Mouse (Mus musculus): ENCODE data around the gene Gabra1. TPM values are rescaled to one million over a fixed set of nuclear protein-coding genes. Genes with fewer than 3 reads are reported as not detected.
A peak's percentile ranks its signal among the peaks of the same experiment; 100 is the strongest.

Gene Gabra1
- polyA plus RNA-seq (2016; fragmentation: Nextera tagmentation; extraction: Ambion mirVana), result 0.43 and 1.0 TPM in 2 replicates

DNA sequence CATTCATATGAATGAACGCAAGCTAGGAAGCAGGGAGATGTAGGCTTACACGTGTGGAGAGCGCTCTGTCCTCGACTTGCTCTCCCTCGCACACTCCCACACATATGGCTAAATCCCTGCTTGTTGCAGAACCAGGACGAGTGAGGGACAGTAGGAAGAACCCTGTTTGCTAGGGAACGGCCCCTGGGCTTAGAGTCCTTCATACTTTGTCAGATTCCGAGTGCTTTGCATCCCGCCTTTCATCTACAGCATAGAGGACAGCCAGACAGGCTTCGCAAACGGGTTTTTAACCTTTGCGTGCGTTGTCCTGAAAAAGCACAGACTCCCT is at the start of gene Gabra1:
Gene Gabra1 (minus strand): TSS at position 106 of the 328 bp plus-strand sequence.
- peak; percentile 52 for DNase-seq (ENCODE audit: low spot score)
- no peaks in the 10 kb centered on the region for H3K9me3 ChIP-seq
- peak within 1 kb of the TSS; percentile 77 for H3K27ac ChIP-seq (replicated peaks)
- H3K27me3 ChIP-seq (replicated peaks; ENCODE audit: low read depth, poor library complexity, severe bottlenecking), result peaks cover 43% of the 10 kb centered on the region
- whole genome bisulfite sequencing, result 3% methylated on average over 13 of the region's 13 CpGs
- peak within 1 kb of the TSS; percentile 66 for H3K4me3 ChIP-seq
- 0 out of 2 replicates have a peak, but pooled peaks cover 8% of the 10 kb centered on the region for H3K4me1 ChIP-seq
- no peaks in the 10 kb centered on the region for H3K36me3 ChIP-seq (replicated peaks)

DNA sequence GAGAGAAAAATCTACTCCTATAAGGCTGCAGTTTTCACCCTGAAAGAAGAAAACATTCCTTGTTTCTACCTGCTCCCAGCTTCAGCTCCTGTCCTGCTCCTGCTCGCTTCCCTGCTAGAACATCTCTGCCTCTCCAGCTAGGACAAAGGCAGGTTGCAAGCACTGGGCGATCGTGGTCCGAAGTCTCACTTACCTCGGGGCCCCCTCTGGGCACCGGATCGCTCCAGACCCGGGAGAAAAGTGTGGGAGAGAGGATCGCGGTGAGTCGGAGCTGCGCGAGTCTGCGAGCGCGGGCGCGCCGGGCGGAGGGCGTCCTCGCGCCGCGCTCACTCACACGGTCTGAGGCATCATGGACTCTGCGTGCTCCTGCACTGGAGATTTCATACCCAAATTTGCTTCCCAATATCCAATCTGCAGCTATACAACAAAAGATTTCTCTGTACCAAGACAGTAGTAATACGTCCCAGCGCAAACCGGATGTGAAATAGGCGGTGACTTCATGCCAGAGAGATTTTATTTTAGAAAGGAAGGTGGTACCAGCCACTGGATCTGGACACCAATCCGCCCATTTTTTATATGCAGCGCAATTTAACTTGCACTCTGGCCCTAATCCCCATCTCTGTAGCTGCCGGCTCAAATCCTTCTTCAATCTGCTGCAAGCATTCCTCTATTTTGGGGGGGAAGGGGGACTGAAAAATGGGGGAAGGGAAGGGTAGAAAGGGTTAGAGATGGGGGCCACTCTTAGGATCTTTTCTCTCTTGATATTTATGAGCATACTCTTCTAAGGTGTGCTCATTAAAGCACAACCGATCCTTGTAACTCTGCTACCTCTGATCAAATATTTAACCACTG is 531 bp downstream of the Gabra1 start:
- H3K27me3 ChIP-seq (replicated peaks; ENCODE audit: low read depth, poor library complexity, severe bottlenecking), result peaks cover 43% of the 10 kb centered on the region
- 0 out of 2 replicates have a peak, but pooled peaks cover 8% of the 10 kb centered on the region for H3K4me1 ChIP-seq
- peak overlapping the region; percentile 77 for H3K27ac ChIP-seq (replicated peaks)
- no peaks in the 10 kb centered on the region for H3K9me3 ChIP-seq
- under 1% methylated on average over 35 of the region's 35 CpGs for WGBS
- peak overlapping the region; percentile 66 for H3K4me3 ChIP-seq
- no peaks in the 10 kb centered on the region for H3K36me3 ChIP-seq (replicated peaks)
- peak; percentile 67 for DNase-seq (ENCODE audit: low spot score)

DNA sequence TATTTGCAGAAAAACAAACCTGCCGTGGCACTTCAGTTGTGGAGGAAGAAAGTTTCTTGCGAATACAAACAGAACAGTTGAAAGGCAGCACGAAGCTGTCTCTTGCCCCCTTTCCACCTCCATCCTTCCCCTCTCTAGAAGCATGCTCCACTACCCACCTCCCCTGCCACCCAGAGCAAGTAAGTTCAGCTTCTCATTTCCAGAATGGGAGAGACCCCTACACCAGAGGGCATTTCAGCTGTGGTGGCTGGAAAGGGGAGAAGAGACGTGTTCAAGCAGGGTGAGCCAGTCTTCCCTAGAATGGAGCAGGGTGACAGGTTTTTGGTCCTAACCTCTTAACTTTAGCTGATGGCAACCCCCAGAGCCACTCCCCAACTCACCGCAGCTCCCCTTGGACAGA is 1.3 kb downstream of the Gabra1 start:
- 18% methylated on average over 5 of the region's 5 CpGs for WGBS
- H3K27ac ChIP-seq (replicated peaks), result no peak overlapping the region

DNA sequence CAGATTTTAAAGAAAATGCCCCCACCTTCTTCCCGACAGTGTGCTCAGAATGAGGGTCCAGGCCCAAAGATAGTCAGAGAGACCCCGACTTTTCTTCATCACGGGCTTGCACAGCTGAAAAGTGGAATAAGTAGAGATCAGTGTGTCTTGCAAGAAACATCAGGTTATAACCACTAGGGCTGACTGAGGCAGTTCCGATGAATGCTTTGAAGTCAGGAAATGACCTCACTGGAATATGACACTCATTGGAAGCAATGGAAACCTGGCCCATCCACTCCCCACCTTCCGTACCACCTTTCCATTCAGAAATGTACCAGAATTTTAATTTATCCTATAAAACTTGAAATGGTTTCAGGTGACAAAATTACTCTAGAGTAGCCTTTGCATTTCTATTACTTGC is 3.2 kb downstream of the Gabra1 start:
- Histone ChIP-seq H3K4me3 (no peak overlapping the region), H3K27ac (replicated peaks) (no peak overlapping the region), H3K9me3 (no peaks in the 10 kb centered on the region), H3K36me3 (replicated peaks) (no peaks in the 10 kb centered on the region), H3K4me1 (0 out of 2 replicates have a peak, but pooled peaks cover 8% of the 10 kb centered on the region), H3K27me3 (replicated peaks; ENCODE audit: low read depth, poor library complexity, severe bottlenecking) (peaks cover 43% of the 10 kb centered on the region)
- WGBS, result 75% methylated on average over 5 of the region's 5 CpGs
- no peak for DNase-seq (ENCODE audit: low spot score)

More for the DNA sequence above, 1.3 kb downstream of the Gabra1 start:
- no peaks in the 10 kb centered on the region for H3K9me3 ChIP-seq
- peak; percentile 18 for DNase-seq (ENCODE audit: low spot score)
- H3K27me3 ChIP-seq (replicated peaks; ENCODE audit: low read depth, poor library complexity, severe bottlenecking), result peaks cover 43% of the 10 kb centered on the region
- peak overlapping the region; percentile 66 for H3K4me3 ChIP-seq
- H3K36me3 ChIP-seq (replicated peaks), result no peaks in the 10 kb centered on the region
- H3K4me1 ChIP-seq, result 0 out of 2 replicates have a peak, but pooled peaks cover 8% of the 10 kb centered on the region

DNA sequence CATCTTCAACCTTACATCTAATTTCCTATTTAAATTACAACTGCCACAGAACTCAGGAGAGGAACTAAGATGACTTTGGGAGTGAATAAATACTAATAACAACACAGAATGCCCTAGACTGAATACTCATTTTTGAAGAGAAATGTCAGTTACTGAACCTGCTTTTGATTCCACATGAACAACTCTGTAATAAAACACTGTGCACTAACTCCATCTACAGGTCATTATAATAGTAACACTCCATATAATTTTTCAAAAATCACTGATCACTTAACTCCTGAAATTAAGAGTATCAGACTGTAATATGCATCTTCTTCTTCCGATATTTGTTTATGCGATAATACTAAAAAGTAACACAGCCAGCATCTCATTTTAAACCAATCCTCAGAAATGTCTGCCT is 4.4 kb downstream of the Gabra1 start:
- no peak for DNase-seq (ENCODE audit: low spot score)
- H3K36me3 ChIP-seq (replicated peaks), result no peaks in the 10 kb centered on the region
- peaks cover 35% of the 10 kb centered on the region for H3K27me3 ChIP-seq (replicated peaks; ENCODE audit: low read depth, poor library complexity, severe bottlenecking)
- no peaks in the 10 kb centered on the region for H3K9me3 ChIP-seq
- H3K27ac ChIP-seq (replicated peaks), result no peak overlapping the region
- 95% methylated on average over 2 of the region's 2 CpGs for WGBS
- H3K4me3 ChIP-seq, result no peak overlapping the region
- 0 out of 2 replicates have a peak, but pooled peaks cover 7% of the 10 kb centered on the region for H3K4me1 ChIP-seq

DNA sequence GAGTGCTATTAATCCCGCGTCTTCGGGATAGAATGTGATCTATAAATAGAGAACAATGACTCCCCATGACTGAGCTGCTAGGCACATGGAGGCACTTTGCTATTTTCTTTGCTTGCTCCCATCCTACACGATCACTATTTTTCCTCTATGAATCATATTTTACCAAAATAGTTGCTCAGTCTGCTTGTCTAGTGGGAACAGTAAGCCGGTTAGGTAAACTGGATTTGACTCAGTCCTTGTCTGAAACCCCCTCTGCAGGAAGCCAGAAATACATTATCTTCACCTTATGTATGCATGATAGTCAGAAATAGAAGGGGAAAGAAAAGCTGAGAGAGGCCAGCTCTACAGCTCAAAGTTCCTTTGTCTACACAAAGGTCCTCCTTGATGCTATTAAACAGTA is 31.3 kb downstream of the Gabra1 start:
- H3K4me1 ChIP-seq, result no peaks in the 10 kb centered on the region
- DNase-seq (ENCODE audit: low spot score), result no peak

DNA sequence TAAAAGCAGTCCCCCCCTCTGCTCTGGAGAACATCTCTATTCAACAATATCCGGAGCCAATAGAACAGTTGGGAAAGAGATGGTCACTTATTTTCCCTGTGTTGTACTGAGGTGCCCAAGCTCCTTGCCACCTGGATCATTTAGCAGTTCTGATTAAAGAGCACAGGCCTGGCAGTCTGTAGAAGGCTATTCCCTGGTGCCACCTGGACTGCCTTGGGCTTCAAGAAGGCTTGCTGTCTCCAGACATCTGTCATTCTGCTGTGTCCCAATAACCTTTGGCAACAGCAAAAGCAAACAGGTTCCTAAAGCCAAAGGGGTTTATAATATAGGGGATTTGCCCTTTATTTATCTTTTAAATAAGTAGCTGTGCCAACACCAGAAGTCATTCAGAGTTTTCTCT is 65.8 kb downstream of the Gabra1 start:
- Histone ChIP-seq H3K27me3 (replicated peaks; ENCODE audit: low read depth, poor library complexity, severe bottlenecking) (no peaks in the 10 kb centered on the region), H3K36me3 (replicated peaks) (no peaks in the 10 kb centered on the region), H3K9me3 (no peaks in the 10 kb centered on the region), H3K4me1 (no peaks in the 10 kb centered on the region), H3K27ac (replicated peaks) (no peak overlapping the region), H3K4me3 (no peak overlapping the region)
- 95% methylated on average over 1 of the region's 1 CpGs for WGBS
- no peak for DNase-seq (ENCODE audit: low spot score)

More for the DNA sequence above, 31.3 kb downstream of the Gabra1 start:
- Histone ChIP-seq H3K27me3 (replicated peaks; ENCODE audit: low read depth, poor library complexity, severe bottlenecking) (no peaks in the 10 kb centered on the region), H3K36me3 (replicated peaks) (no peaks in the 10 kb centered on the region), H3K9me3 (no peaks in the 10 kb centered on the region), H3K4me3 (no peak overlapping the region), H3K27ac (replicated peaks) (no peak overlapping the region)
- WGBS, result 92% methylated on average over 5 of the region's 5 CpGs

DNA sequence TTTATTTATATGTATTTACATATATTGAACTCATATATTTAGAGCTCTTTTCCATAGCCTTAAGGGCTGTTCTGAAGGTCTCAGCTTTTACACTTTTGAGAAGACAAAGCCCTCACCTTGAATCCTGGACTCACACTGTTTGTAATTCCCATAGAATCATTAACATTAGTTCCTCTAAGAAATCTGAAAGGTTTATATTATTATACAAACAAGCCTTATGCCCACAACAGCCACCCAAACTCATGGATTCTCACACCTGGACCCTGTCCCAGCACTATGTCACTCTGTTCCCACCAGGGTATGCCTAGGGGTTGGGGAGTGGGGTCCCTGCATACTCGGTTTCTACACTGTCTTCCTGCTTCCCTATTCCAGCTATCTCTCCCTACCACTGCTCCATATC is 72.7 kb downstream of the Gabra1 start:
- H3K4me1 ChIP-seq, result no peaks in the 10 kb centered on the region
- no peak overlapping the region for H3K27ac ChIP-seq (replicated peaks)
- 68% methylated on average over 1 of the region's 1 CpGs for WGBS
- no peak for DNase-seq (ENCODE audit: low spot score)
- H3K36me3 ChIP-seq (replicated peaks), result no peaks in the 10 kb centered on the region
- H3K27me3 ChIP-seq (replicated peaks; ENCODE audit: low read depth, poor library complexity, severe bottlenecking), result no peaks in the 10 kb centered on the region
- no peaks in the 10 kb centered on the region for H3K9me3 ChIP-seq
- no peak overlapping the region for H3K4me3 ChIP-seq

DNA sequence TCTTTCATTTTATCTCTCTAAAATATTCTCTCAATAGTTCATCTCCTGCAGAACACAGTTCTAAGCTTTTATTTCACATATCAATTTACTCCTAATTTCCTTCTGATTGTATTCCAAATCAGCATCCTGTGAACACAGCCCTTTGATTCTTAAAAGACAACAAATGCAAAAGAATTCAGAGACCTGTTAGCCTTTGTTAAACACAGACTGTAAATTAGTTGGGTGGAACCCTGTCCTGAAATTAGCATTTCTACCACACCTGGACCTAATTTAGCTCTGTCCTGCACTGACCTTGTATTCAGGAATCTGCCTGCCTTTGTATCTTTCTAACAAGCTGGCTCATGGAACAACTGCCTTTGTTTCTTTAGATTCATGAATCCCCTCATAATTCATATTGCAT is 73.1 kb downstream of the Gabra1 start:
- Histone ChIP-seq H3K4me3 (no peak overlapping the region), H3K27me3 (replicated peaks; ENCODE audit: low read depth, poor library complexity, severe bottlenecking) (no peaks in the 10 kb centered on the region), H3K9me3 (no peaks in the 10 kb centered on the region), H3K4me1 (no peaks in the 10 kb centered on the region), H3K27ac (replicated peaks) (no peak overlapping the region), H3K36me3 (replicated peaks) (no peaks in the 10 kb centered on the region)
- DNase-seq (ENCODE audit: low spot score), result no peak

DNA sequence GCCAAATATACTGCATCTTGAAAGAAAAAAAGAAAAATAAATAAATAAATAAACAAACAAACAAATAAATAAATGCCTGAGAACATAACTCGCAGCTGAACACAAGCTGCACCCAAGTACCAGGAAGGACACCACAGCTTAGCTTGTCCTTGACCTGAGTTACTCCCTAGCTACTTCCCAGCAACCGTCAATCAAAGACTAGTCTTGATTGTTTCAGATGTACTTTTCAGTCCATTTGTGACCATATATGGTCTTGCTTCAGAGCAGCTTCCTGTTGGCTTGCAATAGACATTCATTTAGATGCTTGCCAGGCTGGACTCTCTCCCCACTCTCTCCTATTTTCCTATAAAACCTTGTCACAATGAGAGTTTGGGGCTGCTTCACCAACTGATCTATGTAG is 87.2 kb downstream of the Gabra1 start:
- Histone ChIP-seq H3K4me1 (no peaks in the 10 kb centered on the region), H3K36me3 (replicated peaks) (no peaks in the 10 kb centered on the region), H3K9me3 (no peaks in the 10 kb centered on the region), H3K27ac (replicated peaks) (no peak overlapping the region), H3K4me3 (no peak overlapping the region), H3K27me3 (replicated peaks; ENCODE audit: low read depth, poor library complexity, severe bottlenecking) (no peaks in the 10 kb centered on the region)
- no peak for DNase-seq (ENCODE audit: low spot score)
- WGBS, result 86% methylated on average over 2 of the region's 2 CpGs

Other genes with a start within 250 kb of the Gabra1 start
- gene Gabrg2, start 182.1 kb downstream of the Gabra1 start, polyA plus RNA-seq (2016; fragmentation: Nextera tagmentation; extraction: Ambion mirVana), result 0.90 and 1.2 TPM in 2 replicates
- gene Gabra6, start 138.1 kb upstream of the Gabra1 start, polyA plus RNA-seq (2016; fragmentation: Nextera tagmentation; extraction: Ambion mirVana), result not detected in 2 replicates
- gene Gabrb2, start 236.8 kb upstream of the Gabra1 start, polyA plus RNA-seq (2016; fragmentation: Nextera tagmentation; extraction: Ambion mirVana), result 1.7 and 1.9 TPM in 2 replicates